Mouse (Mus musculus) liver (tissue): ENCODE data around the gene Foxp3.

ENCODE experiments used
- DNase-seq: peaks from one replicate; pipeline ENCODE4 v3.0.0-alpha.2; 2020; ENCODE audit warnings: mixed read lengths

The Foxp3 gene

DNA sequence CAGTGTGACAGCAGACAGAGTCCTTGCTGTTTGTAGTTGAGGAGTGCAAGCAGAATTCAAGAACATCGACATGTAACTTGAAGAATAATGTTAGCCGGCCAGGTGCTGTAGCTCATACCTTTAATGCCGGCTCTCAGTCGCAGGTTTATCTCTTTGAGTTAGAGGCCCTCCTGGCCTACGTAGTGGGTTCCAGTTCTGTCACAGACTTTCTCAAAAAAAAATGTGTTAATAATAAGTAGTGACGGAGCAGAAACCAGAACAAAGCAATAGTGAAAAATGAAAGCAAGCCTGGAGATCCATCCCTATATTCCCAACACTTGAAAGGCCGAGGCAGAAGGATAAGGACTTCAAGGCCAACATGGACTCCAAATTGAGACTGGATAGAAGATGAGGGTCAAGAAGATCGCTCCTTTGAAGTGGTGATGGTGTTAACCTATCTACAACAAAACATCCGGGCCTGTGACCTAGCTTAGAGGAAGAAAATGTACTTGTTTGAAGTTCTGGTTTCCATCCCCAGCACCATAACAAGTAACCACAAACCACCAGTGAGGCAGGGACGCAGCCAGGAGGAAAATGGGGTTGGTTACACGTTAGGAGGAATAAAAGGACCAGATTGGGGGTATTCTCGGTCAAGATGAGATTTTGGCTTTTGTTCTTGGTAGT lies 44.6 kb downstream of the Foxp3 start:
- DNase-seq: no peak

GRCm38 (mm10) chrX:7632560-7632959 lies 59.1 kb downstream of the Foxp3 start:
- DNase-seq: no peak

DNA sequence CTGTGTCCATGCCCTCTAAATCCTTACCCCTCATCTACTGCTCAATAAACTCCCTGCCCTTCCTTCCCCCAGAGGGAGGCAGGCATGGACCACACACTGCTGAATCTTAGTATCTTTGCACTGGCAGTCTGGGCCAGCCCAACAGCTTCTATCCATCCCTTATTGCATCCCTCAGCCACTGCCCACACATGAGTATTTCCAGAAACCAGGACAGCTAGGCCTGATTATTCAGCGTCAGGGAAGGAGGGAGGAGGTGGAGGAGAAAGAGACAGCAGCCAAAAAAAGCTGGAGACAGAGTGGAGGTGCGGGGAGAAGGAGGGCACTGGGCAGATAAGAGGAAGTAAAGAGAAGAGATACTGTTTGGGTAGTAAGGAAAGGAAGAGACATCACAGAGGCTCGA lies 61.7 kb downstream of the Foxp3 start:
- no peak for DNase-seq

DNA sequence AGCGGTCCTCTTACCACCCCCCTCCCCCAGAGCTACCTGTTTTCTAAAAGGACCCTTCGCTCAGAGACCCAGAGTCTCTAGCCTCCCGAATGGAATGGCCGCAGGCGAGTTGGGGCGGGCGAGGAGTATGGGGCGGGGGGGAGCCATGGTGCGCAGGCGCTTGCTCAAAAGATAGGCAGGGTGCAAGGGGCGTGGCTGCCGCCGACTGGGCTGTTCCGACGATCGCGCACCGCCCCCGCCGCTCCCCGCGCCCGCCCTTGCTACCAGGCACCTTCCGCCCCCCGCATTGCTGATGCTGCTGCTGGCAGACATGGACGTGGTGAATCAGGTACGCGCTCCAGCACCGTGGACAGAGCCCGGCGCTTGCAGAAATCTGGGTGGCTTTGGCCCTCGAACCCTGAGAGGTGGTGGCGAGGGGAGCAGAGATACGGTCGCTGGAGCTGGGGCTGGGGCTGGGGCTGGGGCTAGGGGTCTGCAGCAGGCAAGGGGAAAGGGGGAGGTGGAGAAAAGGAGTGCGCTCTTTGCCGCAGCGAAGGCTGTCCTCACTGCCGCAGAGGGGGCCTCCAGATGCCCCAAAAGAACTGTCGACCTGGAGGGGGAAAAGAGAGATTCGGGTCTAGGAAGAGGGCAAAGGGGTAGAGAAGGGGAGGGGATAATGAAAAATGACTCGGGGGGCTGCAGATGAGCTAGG lies 65.1 kb downstream of the Foxp3 start, which contains the start of gene Syp:
Gene Syp (plus strand): TSS at position 71 of the 691 bp plus-strand sequence.
- peak; percentile 89 for DNase-seq

- no peak for DNase-seq
These were observed 66.3 kb downstream of the Foxp3 start for GRCm38 (mm10) chrX:7639536-7640325.

DNA sequence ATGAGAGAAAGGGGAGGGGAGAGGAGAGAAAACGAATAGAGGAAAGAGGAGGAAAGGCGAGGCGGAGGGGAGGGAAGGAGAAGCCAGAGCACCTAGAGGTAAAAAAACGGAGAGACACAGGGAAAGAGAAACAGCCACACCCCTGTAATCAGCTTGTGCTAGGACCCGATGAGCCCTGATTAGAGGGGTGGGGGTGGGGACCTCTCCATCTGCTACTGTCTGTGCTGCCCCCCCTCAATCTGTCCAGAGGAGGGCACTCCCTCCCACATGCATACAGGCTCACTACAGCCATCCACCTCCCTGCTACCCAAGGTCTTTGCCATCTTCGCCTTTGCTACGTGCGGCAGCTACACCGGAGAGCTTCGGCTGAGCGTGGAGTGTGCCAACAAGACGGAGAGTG lies 67.3 kb downstream of the Foxp3 start:
- DNase-seq: peak; percentile 12
